Mouse (Mus musculus) midbrain, embryonic 14.5 days (tissue): ENCODE results near the gene Shpk. TPM values are rescaled to one million over a fixed set of nuclear protein-coding genes. Genes with fewer than 3 reads are reported as not detected.

Experiments
- ATAC-seq: fragments of 200-750 bp; cut with Nextera tagmentation; 2 replicates; pipeline ENCODE4 v1.8.0; 2017; ENCODE audit warnings: moderate number of reproducible peaks, moderate library complexity; ENCODE audit not compliant: low FRiP score, low TSS enrichment
- DNase-seq: peaks from one replicate; pipeline ENCODE4 v3.0.0-alpha.2; 2015
- H3K27ac ChIP-seq: fragments of 300-500 bp; sonication (generic); replicated peaks from 2 replicates; pipeline ENCODE4 v1.5.1; 2014; ENCODE audit warnings: mild to moderate bottlenecking, low read depth, low read length, moderate library complexity
- H3K27me3 ChIP-seq: fragments of 300-500 bp; sonication (generic); 2 replicates; pipeline ENCODE4 v1.6.1; 2014; ENCODE audit warnings: low read length, control low read depth, mixed read lengths; ENCODE audit not compliant: control insufficient read depth, insufficient read depth
- H3K36me3 ChIP-seq: fragments of 300-500 bp; sonication (generic); 2 replicates; pipeline ENCODE4 v1.6.1; 2014; ENCODE audit warnings: low read length, control low read depth; ENCODE audit not compliant: control insufficient read depth, insufficient read depth
- H3K4me1 ChIP-seq: fragments of 300-500 bp; sonication (generic); 2 replicates; pipeline ENCODE4 v1.6.1; 2014; ENCODE audit warnings: mild to moderate bottlenecking, antibody characterized with exemption, low read length, control low read depth; ENCODE audit not compliant: control insufficient read depth, insufficient read depth
- H3K4me2 ChIP-seq: fragments of 300-500 bp; sonication (generic); 2 replicates; pipeline ENCODE4 v1.6.1; 2014; ENCODE audit warnings: mild to moderate bottlenecking, low read length, moderate library complexity
- H3K4me3 ChIP-seq: fragments of 300-500 bp; sonication (generic); replicated peaks from 2 replicates; pipeline ENCODE4 v1.5.1; 2014; ENCODE audit warnings: low read depth, low read length
- H3K9ac ChIP-seq: fragments of 300-500 bp; sonication (generic); replicated peaks from 2 replicates; pipeline ENCODE4 v1.6.1; 2014; ENCODE audit warnings: mild to moderate bottlenecking, low read length, moderate library complexity
- H3K9me3 ChIP-seq: fragments of 300-500 bp; sonication (generic); 2 replicates; pipeline ENCODE4 v1.6.1; 2016; ENCODE audit warnings: low read length, control low read depth, mixed read lengths; ENCODE audit not compliant: control insufficient read depth
- WGBS: fragments of 180-500 bp; shearing (Covaris S2); extraction: QIAGEN DNeasy Blood & Tissue Kit; methylation state at CpG from one replicate; pipeline ENCODE4 v1.1.7; 2014; 5-methylcytosine and 5-hydroxymethylcytosine counted together
- polyA plus RNA-seq: library from polyadenylated mRNA; unstranded; fragments of >200 nt; fragmentation: Nextera tagmentation; extraction: Ambion mirVana; gene quantifications from 2 replicates; pipeline ENCODE4 v1.2.1, GENCODE M21; 2014

Shpk gene
- polyA plus RNA-seq, 1 experiment from 2014 or later, result 1.6 TPM

DNA sequence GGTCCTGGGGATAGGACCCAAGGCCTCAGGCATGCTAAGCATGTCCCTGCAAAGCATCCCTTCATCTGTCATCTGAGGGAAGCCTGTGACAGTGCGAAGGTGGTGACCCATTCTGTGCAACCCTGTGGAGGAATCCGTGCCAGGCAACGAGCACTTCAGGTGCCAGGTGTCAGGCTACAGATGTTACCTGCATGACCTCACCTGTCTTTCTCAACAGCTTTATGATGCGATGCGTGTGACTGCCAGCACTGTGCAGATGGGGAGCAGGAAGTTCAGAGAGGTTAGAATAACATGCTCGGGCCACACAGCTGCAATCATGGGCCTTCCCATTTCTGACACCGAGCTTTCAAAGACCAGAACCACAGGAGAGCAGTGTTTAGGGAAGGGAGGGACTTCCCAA, 5.9 kb downstream of the Shpk start:
- Histone ChIP-seq H3K4me1 (no peaks in the 10 kb centered on the region), H3K27me3 (no peaks in the 10 kb centered on the region), H3K36me3 (no peaks in the 10 kb centered on the region), H3K9ac (no peak overlapping the region), H3K4me2 (no peak overlapping the region), H3K27ac (no peak overlapping the region), H3K4me3 (no peak overlapping the region), H3K9me3 (no peaks in the 10 kb centered on the region)
- ATAC-seq, result no peak
- 88% methylated on average over 7 of the region's 7 CpGs for WGBS
- DNase-seq, result no peak

DNA sequence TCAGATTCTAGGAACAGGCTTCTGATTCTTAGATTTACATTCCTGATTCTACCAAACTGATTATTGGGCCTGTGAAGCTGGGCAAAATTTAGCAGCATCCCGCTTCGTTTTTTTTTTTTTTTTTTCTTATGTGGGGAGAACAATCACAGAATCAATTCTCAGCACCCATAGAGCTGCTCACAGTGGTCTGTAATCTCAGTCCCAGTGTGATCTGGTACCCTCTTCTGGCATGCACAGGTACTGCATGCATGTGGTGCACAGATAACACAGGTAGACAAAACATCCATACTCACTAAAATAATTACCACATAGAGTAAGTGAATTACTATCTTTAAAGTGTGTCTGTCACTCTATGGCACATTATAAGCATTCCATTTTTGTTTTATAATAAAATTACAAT, 8.4 kb downstream of the Shpk start:
- H3K4me3 ChIP-seq, result no peak overlapping the region
- H3K27me3 ChIP-seq, result no peaks in the 10 kb centered on the region
- H3K4me2 ChIP-seq, result no peak overlapping the region
- DNase-seq (no peak), ATAC-seq (no peak)
- no peaks in the 10 kb centered on the region for H3K36me3 ChIP-seq
- no peak overlapping the region for H3K9ac ChIP-seq
- H3K9me3 ChIP-seq, result no peaks in the 10 kb centered on the region
- no peaks in the 10 kb centered on the region for H3K4me1 ChIP-seq
- H3K27ac ChIP-seq, result no peak overlapping the region
- 88% methylated on average over 2 of the region's 2 CpGs for WGBS

DNA sequence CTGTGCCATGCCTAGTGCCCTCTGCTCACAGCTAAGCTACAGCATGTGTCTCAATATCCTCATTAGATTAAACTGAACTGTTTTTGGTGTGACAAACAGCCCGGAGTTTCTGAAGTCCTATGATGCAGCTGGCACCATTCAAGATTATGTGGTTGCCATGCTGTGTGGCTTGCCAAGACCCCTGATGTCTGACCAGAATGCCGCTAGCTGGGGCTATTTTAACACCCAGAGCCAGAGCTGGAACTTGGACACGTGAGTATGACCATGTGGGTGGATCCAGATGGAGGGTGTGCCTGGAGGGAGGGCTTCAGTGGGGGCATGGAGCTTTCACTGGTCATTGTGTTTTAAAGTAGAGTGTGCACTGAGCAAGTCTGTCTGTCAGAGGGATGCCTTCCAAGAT, 14.7 kb downstream of the Shpk start:
- Histone ChIP-seq H3K27me3 (no peaks in the 10 kb centered on the region), H3K4me3 (no peak overlapping the region), H3K4me2 (no peak overlapping the region), H3K9me3 (no peaks in the 10 kb centered on the region), H3K36me3 (no peaks in the 10 kb centered on the region), H3K27ac (no peak overlapping the region), H3K9ac (no peak overlapping the region), H3K4me1 (no peaks in the 10 kb centered on the region)
- no peak for DNase-seq
- no peak for ATAC-seq
- 77% methylated on average over 3 of the region's 3 CpGs for WGBS

DNA sequence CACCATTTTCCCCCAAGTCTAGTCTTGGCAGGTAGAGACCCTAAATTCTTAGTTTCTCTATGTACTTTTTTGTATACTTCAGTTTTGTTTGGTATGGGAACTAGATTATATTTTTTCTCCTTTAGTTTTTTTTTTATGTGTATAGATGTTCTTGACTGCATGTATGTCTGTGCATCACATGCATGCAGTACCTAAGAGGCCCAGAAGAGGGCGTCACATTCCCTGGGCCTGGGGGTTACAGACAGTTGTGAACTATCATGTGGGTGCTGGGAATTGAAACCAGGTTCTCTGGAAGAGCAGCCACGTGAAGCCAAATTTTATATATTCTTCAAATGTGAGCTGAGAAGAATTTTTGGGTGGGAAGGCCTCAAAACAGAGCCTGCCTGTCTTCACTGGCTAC, 20.4 kb downstream of the Shpk start:
- no peak overlapping the region for H3K9ac ChIP-seq
- no peaks in the 10 kb centered on the region for H3K27me3 ChIP-seq
- no peak overlapping the region for H3K27ac ChIP-seq
- ATAC-seq (no peak), DNase-seq (no peak)
- no peak overlapping the region for H3K4me2 ChIP-seq
- no peak overlapping the region for H3K4me3 ChIP-seq
- H3K4me1 ChIP-seq, result no peaks in the 10 kb centered on the region
- H3K9me3 ChIP-seq, result no peaks in the 10 kb centered on the region
- WGBS, result 69% methylated on average over 2 of the region's 2 CpGs
- no peaks in the 10 kb centered on the region for H3K36me3 ChIP-seq

DNA sequence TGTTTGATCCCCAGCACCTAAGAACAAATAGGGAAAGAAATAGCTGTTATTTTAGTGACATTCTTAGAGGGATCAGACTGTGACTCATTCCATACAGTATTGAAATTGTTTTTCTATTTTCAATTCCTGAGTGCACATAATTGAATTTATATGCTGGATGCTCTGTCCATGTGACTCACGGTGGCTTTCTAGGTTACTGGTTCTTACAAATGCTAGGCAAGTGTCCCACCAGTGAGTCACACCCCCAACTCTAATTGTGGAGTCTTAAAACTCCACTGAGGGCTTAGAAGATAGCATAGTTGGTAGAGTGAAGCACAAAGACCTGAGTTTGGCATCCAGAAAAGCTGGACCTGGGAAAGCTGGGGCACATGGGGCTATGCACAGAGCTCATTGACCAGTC, 21.4 kb downstream of the Shpk start:
- no peak overlapping the region for H3K4me2 ChIP-seq
- WGBS, result 92% methylated on average over 1 of the region's 1 CpGs
- no peak for DNase-seq

DNA sequence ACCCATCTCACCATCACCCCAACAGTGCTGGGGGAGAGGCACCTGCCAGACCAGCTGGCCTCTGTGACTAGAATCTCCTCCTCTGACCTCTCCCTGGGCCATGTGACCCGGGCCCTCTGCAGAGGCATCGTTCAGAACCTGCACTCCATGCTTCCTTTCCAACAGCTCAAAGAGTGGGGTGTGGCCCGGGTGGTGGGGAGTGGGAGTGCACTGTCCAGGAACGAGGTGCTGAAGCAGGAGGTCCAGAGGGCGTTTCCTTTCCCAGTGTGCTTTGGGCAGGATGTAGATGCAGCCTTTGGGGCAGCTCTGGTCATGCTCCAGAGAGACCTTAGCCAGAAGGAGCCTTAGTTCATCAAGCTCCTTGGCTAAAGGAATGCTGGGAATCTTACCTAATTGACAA, 23.6 kb downstream of the Shpk start:
- Histone ChIP-seq H3K9ac (no peak overlapping the region), H3K4me2 (no peak overlapping the region)
- 56% methylated on average over 5 of the region's 5 CpGs for WGBS

More for the DNA sequence above, 21.4 kb downstream of the Shpk start:
- Histone ChIP-seq H3K4me1 (no peaks in the 10 kb centered on the region), H3K9ac (no peak overlapping the region), H3K27ac (no peak overlapping the region), H3K4me3 (no peak overlapping the region), H3K27me3 (no peaks in the 10 kb centered on the region), H3K9me3 (no peaks in the 10 kb centered on the region), H3K36me3 (no peaks in the 10 kb centered on the region)
- no peak for ATAC-seq

DNA sequence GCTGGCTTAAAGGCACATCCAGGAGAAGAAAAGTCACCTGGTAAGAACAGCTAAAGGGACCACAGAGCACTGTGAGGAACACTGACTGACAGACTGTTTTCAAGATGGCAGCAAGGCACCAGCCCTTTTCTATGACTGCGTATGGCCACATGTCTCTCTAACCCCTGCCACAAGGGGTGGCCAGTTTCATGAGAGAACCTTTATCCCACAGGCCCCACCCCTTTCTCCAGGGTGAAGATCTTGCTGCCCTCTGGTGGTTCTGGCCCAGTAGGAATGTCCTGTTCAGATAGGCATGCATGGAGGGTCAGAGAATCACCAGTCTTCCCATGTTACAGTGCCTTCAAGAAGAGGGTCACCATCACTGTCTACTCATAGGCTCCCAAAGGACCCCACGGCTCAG, 24.7 kb downstream of the Shpk start:
- Histone ChIP-seq H3K27me3 (no peaks in the 10 kb centered on the region), H3K4me2 (no peak overlapping the region), H3K27ac (no peak overlapping the region), H3K36me3 (no peaks in the 10 kb centered on the region), H3K9me3 (no peaks in the 10 kb centered on the region), H3K4me3 (no peak overlapping the region), H3K9ac (no peak overlapping the region), H3K4me1 (no peaks in the 10 kb centered on the region)
- whole genome bisulfite sequencing, result 78% methylated on average over 2 of the region's 2 CpGs
- ATAC-seq (no peak), DNase-seq (no peak)

More for the DNA sequence above, 23.6 kb downstream of the Shpk start:
- DNase-seq, result no peak
- Histone ChIP-seq H3K27me3 (no peaks in the 10 kb centered on the region), H3K9me3 (no peaks in the 10 kb centered on the region), H3K4me3 (no peak overlapping the region), H3K27ac (no peak overlapping the region), H3K4me1 (no peaks in the 10 kb centered on the region), H3K36me3 (no peaks in the 10 kb centered on the region)
- ATAC-seq, result no peak

DNA sequence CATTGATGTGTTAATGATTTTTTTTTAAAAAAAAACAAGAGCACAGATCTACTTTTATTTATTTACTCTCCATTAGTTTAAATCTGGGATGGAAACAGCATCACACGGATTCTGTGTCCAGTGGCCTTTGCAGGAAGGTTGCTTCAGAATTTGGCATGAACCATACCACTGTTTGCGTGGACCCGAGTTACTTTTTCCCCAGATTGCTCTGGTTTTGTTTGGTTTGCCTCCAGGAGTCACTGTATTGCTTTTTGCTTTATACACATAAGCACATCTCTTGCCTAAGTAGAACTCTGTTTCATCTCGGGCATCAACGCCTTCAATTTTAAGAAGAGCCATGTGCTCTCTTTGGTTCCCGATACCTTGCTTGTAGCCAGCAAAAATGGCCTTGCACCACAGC, 26.6 kb downstream of the Shpk start:
- Histone ChIP-seq H3K9ac (no peak overlapping the region), H3K27ac (no peak overlapping the region), H3K27me3 (no peaks in the 10 kb centered on the region), H3K4me1 (no peaks in the 10 kb centered on the region), H3K9me3 (no peaks in the 10 kb centered on the region), H3K36me3 (no peaks in the 10 kb centered on the region), H3K4me3 (no peak overlapping the region), H3K4me2 (no peak overlapping the region)
- DNase-seq (no peak), ATAC-seq (no peak)
- 94% methylated on average over 6 of the region's 6 CpGs for WGBS

DNA sequence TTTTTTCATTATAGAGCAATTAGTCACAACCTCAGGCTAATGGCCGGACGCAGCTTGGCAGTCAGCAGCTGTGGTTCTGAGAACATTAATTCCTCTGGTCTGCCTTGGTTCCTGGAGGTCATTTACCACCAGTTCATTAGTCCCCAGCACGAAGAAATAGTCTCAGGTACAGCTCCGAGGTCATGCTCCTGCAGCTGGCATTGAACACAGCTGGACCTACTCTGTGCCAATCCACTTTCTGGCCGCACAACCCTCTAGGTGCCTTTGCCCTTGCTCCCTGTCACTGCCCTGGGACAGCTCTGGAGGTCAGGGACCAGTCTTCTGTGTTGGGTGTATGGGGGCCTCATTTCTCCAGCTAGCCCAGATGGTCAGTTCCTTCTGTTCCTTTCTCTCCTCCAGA, 29.6 kb downstream of the Shpk start:
- ATAC-seq, result no peak
- Histone ChIP-seq H3K36me3 (no peaks in the 10 kb centered on the region), H3K27me3 (no peaks in the 10 kb centered on the region), H3K4me1 (no peaks in the 10 kb centered on the region), H3K4me2 (no peak overlapping the region), H3K4me3 (no peak overlapping the region), H3K9ac (no peak overlapping the region), H3K27ac (no peak overlapping the region), H3K9me3 (no peaks in the 10 kb centered on the region)
- no peak for DNase-seq
- WGBS, result 88% methylated on average over 5 of the region's 5 CpGs
